Mouse (Mus musculus) kidney, postnatal 10 days (tissue): ENCODE measurements around the gene Sgta.
A peak's percentile ranks its signal among the peaks of the same experiment; 100 is the strongest.
"Not testable (repeated sequence)": the region's sequence is repeated elsewhere in the genome, so short reads cannot be mapped to it uniquely, and the experiment has no call there.

ENCODE experiments used
- DNase-seq: peaks from one replicate; pipeline ENCODE4 v3.0.0; 2021; ENCODE audit warnings: mixed read lengths

The Sgta gene

DNA sequence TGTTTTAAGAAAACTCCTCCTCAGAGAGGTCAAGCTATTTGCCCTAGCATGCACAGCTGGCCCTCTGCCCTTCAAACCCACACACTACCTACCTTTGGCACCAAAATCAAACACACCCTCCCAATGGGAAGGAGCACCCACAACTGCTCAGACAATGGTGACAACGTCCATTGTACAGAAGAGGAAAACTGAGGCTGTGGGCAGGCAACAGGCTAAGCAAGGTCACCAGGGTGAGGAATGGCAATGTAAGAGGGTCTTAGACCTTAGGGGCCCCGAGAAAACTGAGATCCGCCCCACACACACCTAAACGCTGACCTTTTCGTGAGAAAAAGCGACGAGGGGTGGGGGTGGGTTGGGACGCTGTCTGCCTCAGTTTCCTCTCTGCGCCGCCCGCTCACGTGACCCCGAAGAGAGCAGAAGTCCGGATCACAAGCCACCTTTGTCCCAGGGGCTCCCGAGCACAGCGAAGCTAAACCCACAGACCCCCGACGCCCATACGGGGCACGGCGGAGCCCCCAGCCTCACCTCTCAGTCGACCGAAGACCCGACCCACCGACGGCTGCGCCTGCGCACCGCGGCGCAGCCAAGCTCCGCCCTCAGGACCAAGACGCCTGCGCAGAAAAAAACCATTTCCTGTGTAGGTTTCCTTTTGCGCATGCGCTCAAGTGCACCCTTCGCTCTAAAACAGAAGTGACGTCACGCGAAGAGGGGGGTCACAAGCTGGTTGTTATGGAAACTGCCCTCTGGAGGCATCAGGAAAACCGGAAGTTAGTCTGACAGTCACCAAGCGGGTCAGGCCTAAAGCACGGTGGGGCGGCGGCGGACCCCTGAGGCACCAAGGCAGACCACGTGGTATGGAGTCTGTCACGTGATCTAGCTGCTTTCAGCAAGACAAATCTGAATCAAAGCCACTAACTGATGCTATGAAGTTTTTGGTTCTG is at the start of gene Sgta:
Gene Sgta (minus strand): TSS at position 579 of the 941 bp plus-strand sequence.
- DNase-seq: peak; percentile 100

DNA sequence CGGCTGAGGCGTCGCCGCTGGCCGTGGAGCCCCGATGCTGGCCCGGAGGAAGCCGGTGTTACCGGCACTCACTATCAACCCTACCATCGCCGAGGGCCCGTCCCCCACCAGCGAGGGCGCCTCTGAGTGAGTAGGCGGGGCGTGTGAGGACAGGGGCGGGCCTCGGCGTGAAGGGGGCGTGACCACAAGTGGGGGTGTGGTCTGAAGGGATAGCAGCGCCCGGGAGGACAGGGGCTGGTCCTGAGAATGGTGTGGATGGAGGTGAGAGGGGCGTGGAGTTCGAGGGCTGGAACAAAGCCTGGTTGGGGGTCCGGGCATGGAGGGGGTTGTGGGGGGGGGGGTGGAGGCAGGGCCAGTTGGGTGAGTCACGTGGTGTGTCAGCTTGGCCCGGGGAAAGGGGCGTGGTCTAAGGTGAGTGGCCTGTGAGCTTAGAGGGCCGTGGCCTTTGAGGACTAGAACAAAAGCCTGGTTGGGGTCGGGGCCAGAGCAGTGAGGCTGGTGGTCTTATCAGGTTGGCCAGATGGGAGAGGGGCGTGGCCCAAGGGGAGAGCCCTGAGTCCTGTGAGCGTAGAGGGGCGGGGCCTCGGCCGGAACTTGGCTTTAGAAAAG is 46.2 kb upstream of the Sgta start:
- peak; percentile 94 for DNase-seq

DNA sequence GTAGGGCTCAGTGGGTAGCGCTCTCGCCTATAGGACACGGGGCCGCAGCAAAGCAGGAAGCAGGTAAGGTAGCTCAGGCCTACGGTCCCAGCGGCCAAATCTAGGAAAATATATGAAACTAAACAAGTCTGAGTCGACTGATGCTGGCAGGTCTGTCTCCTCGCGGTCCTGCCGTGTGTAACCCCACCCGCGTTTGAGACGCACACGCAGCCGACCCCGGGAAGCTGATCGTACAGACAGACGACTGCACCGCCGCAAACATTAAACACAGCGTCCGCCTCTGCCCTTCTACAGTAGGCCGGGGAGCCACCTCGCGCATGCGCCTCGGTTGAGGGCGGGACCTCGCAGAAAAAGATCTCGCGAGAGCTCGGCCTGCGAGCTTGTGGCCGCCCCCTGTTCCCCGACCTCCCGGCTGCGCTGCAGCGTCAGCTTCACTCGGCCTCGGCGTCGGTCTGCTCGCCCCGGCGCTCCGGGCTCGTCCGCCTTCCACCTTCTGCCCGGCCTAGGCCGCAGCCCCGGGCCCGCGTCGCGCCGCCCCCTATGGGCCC is 45.7 kb upstream of the Sgta start, which contains the start of gene Map2k2:
Gene Map2k2 (plus strand): TSS at position 351 of the 548 bp plus-strand sequence.
- DNase-seq: peak; percentile 98

GRCm38 (mm10) chr10:81094931-81095678 is 35.1 kb upstream of the Sgta start:
- DNase-seq: no peak

DNA sequence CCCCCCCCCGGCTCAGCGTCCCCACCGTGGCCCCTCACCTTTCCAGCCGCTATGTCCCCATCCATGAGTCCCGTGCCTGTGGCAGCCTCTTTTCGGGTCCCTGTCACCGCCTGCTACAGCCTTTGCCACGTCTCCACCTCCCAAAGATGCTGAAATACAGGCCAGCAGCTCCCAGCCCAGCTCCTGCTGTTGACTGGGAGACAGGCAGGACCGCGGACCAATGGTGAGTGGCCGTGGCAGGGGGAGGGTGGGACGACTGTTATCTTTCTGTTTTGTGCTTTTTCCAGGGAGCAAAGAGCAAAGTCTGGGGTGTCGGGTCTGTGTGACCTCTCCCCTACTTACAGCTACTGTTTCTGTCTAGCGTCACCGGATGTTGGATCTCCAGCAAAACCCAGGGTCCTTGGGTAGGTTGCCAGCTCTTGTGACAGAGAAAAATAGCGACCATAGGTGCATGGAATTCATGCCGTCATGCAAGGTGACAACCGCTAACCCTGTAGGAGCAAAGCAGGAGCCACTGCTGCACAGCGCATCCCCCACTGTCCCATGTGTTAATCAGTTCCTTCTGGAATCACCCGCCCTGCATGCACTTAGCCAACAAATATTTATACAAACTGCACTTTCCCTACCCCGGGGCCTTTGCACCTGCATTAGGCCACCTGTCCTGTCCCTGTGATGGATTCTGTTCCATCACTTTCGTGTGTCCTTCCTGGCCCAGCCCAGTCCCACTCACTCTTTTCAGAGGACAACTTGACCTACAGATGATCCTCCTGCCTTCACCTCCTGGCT is 32.7 kb upstream of the Sgta start:
- DNase-seq: peak; percentile 77

DNA sequence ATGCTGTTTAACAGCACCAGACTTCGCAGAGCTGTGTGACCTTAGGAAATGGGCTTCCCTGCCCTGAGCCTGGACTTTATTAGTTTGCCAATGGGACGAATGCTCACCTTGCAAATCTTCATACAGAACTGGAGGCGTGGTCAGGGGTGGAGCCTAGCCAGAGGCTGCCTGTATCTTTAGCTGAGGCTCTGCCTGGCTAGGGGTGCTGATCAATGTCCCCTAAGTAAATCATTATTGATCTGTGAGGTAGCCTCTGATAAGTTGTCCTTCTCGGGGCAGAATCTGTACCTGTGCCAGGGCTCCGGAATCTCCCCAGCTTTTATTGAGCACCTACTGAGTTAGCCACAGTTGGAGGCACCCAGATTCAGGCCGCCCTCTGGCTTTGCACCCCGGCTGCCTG is 30.6 kb upstream of the Sgta start:
- DNase-seq: no peak

GRCm38 (mm10) chr10:81089216-81089615 is 29.2 kb upstream of the Sgta start:
- no peak for DNase-seq

DNA sequence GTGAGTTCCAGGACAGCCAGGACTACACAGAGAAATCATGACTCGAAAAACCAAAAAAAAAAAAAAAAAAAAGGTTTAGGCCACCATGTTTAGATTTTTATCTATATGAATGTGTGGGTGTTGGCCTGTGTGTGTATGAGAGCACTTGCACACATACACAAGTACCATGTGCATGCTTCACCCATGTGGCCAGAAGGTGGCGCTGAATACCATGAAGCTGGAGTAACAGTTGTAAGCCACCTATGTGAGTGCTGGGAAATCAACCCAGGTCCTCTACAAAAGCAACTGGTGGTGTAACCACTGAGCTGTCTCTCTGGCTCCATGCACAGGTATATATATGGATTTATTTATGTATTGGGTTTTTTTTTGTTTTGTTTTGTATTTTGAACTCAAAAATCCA is 27.0 kb upstream of the Sgta start:
- no peak for DNase-seq

DNA sequence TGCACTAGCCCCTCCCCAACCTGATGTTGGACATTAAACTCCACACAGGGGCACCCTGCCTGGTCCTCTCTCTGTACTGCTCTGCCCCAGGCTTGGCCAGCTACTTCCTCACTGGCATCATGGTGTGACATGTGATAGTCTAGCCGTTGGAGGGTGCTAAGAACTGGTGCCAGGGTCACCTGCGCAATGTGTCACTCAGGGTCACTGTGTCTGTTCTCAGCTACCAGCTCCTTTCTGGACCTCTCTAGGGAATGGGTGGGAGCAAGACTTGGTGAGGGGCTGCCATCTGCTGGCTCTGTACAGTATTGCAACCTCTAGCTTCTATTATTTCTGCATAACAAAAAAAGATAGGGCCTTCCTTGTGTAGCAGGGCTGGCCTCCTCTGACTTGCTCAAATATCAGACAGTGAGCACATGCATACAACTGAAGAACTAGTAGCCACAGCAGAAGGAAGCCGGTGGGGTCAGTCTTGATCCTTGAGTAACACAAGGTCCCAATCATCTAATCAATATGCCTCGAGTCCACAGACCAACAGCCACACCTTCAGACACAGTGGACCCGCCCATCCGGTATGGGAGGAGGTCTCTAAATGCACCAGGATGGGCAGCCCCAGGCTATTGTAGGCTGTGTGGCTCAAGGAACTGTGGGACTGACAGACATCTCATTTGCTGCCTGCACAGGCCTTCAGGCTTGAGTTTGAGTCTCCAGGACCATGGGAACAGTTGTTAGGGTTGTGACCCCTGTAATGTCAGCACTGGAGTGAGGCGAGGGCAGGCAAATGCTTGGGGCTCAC is 22.4 kb upstream of the Sgta start:
- peak; percentile 83 for DNase-seq

DNA sequence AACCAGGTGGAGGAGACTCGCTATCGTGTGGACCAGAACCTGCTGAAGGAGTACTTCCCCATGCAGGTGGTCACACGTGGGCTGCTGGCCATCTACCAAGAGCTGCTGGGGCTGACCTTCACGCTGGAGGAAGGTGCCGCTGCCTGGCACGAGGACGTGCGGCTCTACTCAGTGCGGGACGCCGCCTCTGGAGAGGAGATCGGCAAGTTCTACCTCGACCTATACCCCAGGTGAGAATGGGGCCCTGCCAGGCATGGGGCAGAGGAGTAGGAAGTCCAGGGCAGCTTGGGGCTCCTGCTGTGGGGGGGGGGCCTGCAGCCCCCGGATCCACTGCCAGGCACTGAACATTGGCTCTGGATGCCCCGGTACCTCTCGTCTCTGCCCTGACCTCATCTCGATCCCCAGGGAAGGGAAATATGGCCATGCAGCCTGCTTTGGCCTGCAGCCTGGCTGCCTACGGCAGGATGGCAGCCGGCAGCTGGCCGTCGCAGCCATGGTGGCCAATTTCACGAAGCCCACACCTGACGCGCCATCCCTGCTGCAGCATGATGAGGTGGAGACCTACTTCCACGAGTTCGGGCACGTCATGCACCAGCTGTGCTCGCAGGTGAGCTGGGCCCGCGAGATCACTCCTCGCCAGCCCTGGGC is 20.2 kb upstream of the Sgta start:
- no peak for DNase-seq

GRCm38 (mm10) chr10:81077916-81078315 is 17.9 kb upstream of the Sgta start:
- no peak for DNase-seq

DNA sequence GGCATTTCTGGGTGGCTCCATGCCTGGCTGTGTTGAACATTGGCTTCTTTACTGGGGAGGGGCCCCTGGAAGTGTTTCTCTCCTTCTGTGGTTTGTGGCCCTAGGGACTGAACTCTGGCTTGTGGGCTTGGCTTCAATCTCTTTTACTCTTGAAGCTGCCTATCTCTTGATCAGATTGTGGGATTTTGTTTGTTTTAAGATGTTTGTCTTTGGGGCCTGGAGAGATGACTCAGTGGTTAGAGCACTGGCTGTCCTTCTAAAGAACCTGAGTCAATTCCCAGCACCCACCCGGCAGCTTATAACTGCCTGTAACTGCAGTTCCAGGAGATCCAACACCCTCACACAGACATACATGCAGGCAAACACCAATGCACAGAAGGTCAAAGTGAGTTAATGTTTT is 16.4 kb upstream of the Sgta start:
- DNase-seq: no peak

- DNase-seq: no peak
These were observed 15.8 kb upstream of the Sgta start for GRCm38 (mm10) chr10:81075734-81076133.

GRCm38 (mm10) chr10:81073464-81073863 is 13.5 kb upstream of the Sgta start:
- no peak for DNase-seq

- DNase-seq: no peak
These were observed 12.3 kb upstream of the Sgta start for GRCm38 (mm10) chr10:81072290-81072689.

GRCm38 (mm10) chr10:81069836-81070235 is 9.9 kb upstream of the Sgta start, which contains the start of gene Thop1:
Thop1 (plus strand) TSS chr10:81070035.
- DNase-seq: peak; percentile 98

GRCm38 (mm10) chr10:81068706-81069105 is 8.7 kb upstream of the Sgta start:
- DNase-seq: no peak

DNA sequence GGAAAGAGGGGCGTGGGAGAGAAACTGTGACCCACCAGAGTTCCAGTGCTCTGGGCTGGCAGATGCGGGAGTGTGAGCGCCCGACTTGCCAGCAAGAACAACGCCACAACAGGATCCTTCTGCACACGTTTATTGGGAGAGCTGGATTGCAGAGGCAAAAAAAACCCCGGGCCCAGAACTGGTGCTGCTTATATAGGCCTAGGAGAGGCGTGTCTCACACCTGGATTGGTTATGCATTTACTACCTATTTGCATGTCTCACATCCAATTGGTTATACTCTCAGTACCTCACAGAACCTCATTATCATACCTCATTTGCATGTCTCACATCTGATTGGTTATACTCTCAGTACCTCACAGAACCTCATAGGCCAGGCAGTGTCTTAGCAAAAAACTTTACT is 4.5 kb upstream of the Sgta start:
- not testable (repeated sequence) for DNase-seq

- DNase-seq: no peak
These were observed 2.7 kb upstream of the Sgta start for GRCm38 (mm10) chr10:81062710-81063109.

DNA sequence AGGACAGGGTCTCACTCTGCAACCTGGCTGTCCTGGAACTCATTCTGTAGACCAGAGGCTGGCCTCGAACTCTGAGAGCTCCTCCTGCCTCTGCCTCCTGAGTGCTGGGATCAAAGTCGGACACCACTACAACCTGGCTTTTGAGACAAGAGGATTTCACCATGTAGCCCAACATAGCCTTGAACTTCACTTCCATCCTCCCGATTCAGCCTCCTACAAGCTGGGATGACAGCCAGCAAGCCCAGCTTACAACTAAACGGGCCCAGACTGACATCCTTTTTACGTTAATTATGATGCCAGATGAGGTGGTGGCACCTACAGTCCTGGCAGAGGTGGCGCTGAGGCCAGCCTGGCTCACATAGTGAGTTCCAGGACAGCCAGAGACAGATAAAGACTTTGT is 1.1 kb downstream of the Sgta start:
- DNase-seq: no peak
